In the genomic region with DNA sequence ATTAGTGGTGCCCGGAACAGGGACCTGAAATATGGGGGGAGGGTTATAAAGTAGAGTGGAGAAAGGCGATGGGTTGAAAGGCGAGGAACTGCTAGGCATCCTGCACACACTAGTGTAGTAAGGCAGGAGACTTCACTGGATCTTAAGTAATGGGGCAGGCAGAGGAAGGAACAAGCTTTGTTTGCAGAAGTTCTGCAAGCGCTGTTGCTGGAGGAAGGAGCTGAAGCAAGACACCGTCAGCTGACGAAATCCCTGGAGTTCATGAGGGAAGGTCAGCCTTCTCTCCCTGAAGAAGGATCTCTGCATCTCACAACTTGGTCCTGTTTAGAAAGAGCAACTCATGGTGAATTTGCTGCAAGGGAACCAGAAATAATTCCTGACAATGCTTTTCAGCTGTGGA, we compare ENCODE assay signal across 36 mouse cellular contexts. TPM values are rescaled to one million over a fixed set of nuclear protein-coding genes. Genes with fewer than 3 reads are reported as not detected.
DNase-seq lines count a peak whose midpoint lies in the region; ATAC-seq and TF ChIP-seq lines count a peak whose summit lies in the region.
"Had no signal": no experiment of that assay in that cellular context is flagged by ENCODE, and none has a peak within 500 bp of the region (broad histone marks: within the 10 kb centered on the region; RNA-seq: fewer than 3 reads in every experiment).

No protein-coding gene starts in this region.

- no peaks in the 10 kb centered on the region for H3K4me1 ChIP-seq in liver, postnatal 0 days (ENCODE audit: insufficient read depth)
- H3K4me1 ChIP-seq in midbrain, postnatal 0 days (ENCODE audit: insufficient read depth, low read length): no peaks in the 10 kb centered on the region
- H3K4me1 ChIP-seq: embryonic facial prominence, embryonic 10.5 days; embryonic facial prominence, embryonic 15.5 days; forebrain, embryonic 13.5 days; heart, embryonic 12.5 days; hindbrain, embryonic 15.5 days; liver, embryonic 15.5 days; neural tube, embryonic 12.5 days; stomach, embryonic 15.5 days had no signal

- no peak overlapping the region for H3K4me2 ChIP-seq in liver, postnatal 0 days (ENCODE audit: low read depth, low read length)
- H3K4me2 ChIP-seq in midbrain, postnatal 0 days (ENCODE audit: low read depth, low read length, poor library complexity, severe bottlenecking): no peak overlapping the region
- H3K4me2 ChIP-seq: embryonic facial prominence, embryonic 15.5 days; forebrain, embryonic 13.5 days; heart, embryonic 12.5 days; hindbrain, embryonic 15.5 days; liver, embryonic 15.5 days; neural tube, embryonic 12.5 days; stomach, embryonic 15.5 days had no signal

- ATAC-seq in liver, postnatal 0 days: no peak
- peak; percentile 93 for ATAC-seq in megakaryocyte progenitor cell, adult 5-6 weeks (replicated peaks; ENCODE audit: poor library complexity)
- no peak for ATAC-seq in midbrain, postnatal 0 days (ENCODE audit: low FRiP score)
- ATAC-seq: forebrain, embryonic 13.5 days; inflammation-experienced regulatory T-cells, adult 6 months had no signal

- no peak for TF ChIP-seq CTCF in liver, postnatal 0 days (IDR thresholded peaks at IDR 0.05; ENCODE audit: low read depth)
- no peak for TF ChIP-seq CTCF in midbrain, postnatal 0 days (IDR thresholded peaks at IDR 0.05)

- H3K27me3 ChIP-seq in liver, postnatal 0 days (ENCODE audit: insufficient read depth, low read length): no peaks in the 10 kb centered on the region
- H3K27me3 ChIP-seq in midbrain, postnatal 0 days (ENCODE audit: insufficient read depth, low read length): no peaks in the 10 kb centered on the region
- H3K27me3 ChIP-seq: embryonic facial prominence, embryonic 15.5 days; forebrain, embryonic 13.5 days; hindbrain, embryonic 15.5 days; liver, embryonic 15.5 days; neural tube, embryonic 12.5 days; stomach, embryonic 15.5 days had no signal

- H3K36me3 ChIP-seq in liver, postnatal 0 days (replicated peaks; ENCODE audit: insufficient read depth, low read length): no peaks in the 10 kb centered on the region
- H3K36me3 ChIP-seq in midbrain, postnatal 0 days (ENCODE audit: insufficient read depth, low read length): no peaks in the 10 kb centered on the region
- H3K36me3 ChIP-seq: embryonic facial prominence, embryonic 10.5 days; embryonic facial prominence, embryonic 15.5 days; heart, embryonic 12.5 days; hindbrain, embryonic 15.5 days; liver, embryonic 15.5 days; neural tube, embryonic 12.5 days; stomach, embryonic 15.5 days had no signal

- H3K9ac ChIP-seq in liver, postnatal 0 days (replicated peaks): no peak overlapping the region
- no peak overlapping the region for H3K9ac ChIP-seq in midbrain, postnatal 0 days (replicated peaks; ENCODE audit: low read length, poor library complexity, severe bottlenecking)
- H3K9ac ChIP-seq: embryonic facial prominence, embryonic 15.5 days; forebrain, embryonic 13.5 days; heart, embryonic 12.5 days; hindbrain, embryonic 15.5 days; liver, embryonic 15.5 days; neural tube, embryonic 12.5 days; stomach, embryonic 15.5 days had no signal

- TF ChIP-seq EP300 in liver, postnatal 0 days (IDR thresholded peaks at IDR 0.05; ENCODE audit: low read depth): no peak

- DNase-seq in liver, postnatal 0 days: peak; percentile 43
- DNase-seq in liver (no peak), 416B (ENCODE audit: low read depth) (peak; percentile 45)
- DNase-seq in brain, adult 2 months (ENCODE audit: low read depth, low spot score): peak; percentile 23
- DNase-seq in embryo, embryonic 10 days (ENCODE audit: low spot score): no peak
- DNase-seq in midbrain, postnatal 0 days (ENCODE audit: low spot score): no peak
- DNase-seq: adrenal gland, postnatal 25 days; B cell, adult 2 months; cerebellum, adult 2 months; gastrocnemius, postnatal 14 days; heart, adult 11 months; heart, postnatal 4 days; kidney, adult 18-20 months; kidney, postnatal 36 days; layer of hippocampus, postnatal 36 days; left cerebral cortex, postnatal 4 days; midbrain, embryonic 14.5 days; thymus, postnatal 14 days had no signal

- no peaks in the 10 kb centered on the region for H3K9me3 ChIP-seq in liver, postnatal 0 days (ENCODE audit: low read length)
- H3K9me3 ChIP-seq in midbrain, postnatal 0 days (ENCODE audit: low read length): no peaks in the 10 kb centered on the region
- H3K9me3 ChIP-seq: embryonic facial prominence, embryonic 10.5 days; embryonic facial prominence, embryonic 15.5 days; forebrain, embryonic 13.5 days; heart, embryonic 12.5 days; hindbrain, embryonic 15.5 days; liver, embryonic 15.5 days; neural tube, embryonic 12.5 days; stomach, embryonic 15.5 days had no signal

- H3K27ac ChIP-seq in liver, postnatal 0 days (ENCODE audit: low read depth): 0 out of 2 replicates have a peak overlapping the region, but pooled peaks have one; percentile 8
- no peak overlapping the region for H3K27ac ChIP-seq in midbrain, postnatal 0 days (ENCODE audit: low read depth, low read length)
- H3K27ac ChIP-seq: embryonic facial prominence, embryonic 10.5 days; embryonic facial prominence, embryonic 15.5 days; forebrain, embryonic 13.5 days; hindbrain, embryonic 15.5 days; liver, embryonic 15.5 days; neural tube, embryonic 12.5 days; stomach, embryonic 15.5 days had no signal

- no peak overlapping the region for H3K4me3 ChIP-seq in liver, postnatal 0 days (ENCODE audit: low read depth, low read length)
- H3K4me3 ChIP-seq in midbrain, postnatal 0 days (ENCODE audit: low read depth, low read length): no peak overlapping the region
- H3K4me3 ChIP-seq: embryonic facial prominence, embryonic 10.5 days; embryonic facial prominence, embryonic 15.5 days; forebrain, embryonic 13.5 days; heart, embryonic 12.5 days; hindbrain, embryonic 15.5 days; liver, embryonic 15.5 days; myocyte; neural tube, embryonic 12.5 days; stomach, embryonic 15.5 days had no signal

- WGBS in liver, postnatal 0 days (ENCODE audit: insufficient replicate concordance): 44% methylated on average over 6 of the region's 6 CpGs
- 80% methylated on average over 6 of the region's 6 CpGs for WGBS in midbrain, postnatal 0 days

RNA-seq across cellular contexts. Expression of a gene that starts 6.0 kb away (rescaled TPM):
- not detected in 2 replicates for polyA plus RNA-seq in liver, postnatal 0 days (2015; fragmentation: Nextera tagmentation; extraction: Ambion mirVana)
- not detected in 2 replicates for total RNA-seq in megakaryocyte progenitor cell, adult 5-6 weeks (2015)
- not detected in 2 replicates for total RNA-seq in megakaryocyte progenitor cell, adult 5-6 weeks (2017)
- not detected in 2 replicates for total RNA-seq in midbrain, postnatal 0 days (2014; rRNA removed)
- not detected in 2 replicates for polyA plus RNA-seq in midbrain, postnatal 0 days (2015; fragmentation: Nextera tagmentation; extraction: Ambion mirVana)
- total RNA-seq: adrenal gland, adult 18-20 months; adrenal gland, postnatal 25 days; gastrocnemius, postnatal 14 days; heart, postnatal 4 days; layer of hippocampus, adult 8-10 months; layer of hippocampus, postnatal 36 days; left cerebral cortex, postnatal 4 days had no signal
- polyA plus RNA-seq: cerebellum, adult 2 months; cortical plate, adult 2 months; embryonic facial prominence, embryonic 10.5 days; embryonic facial prominence, embryonic 15.5 days; forebrain, embryonic 13.5 days; heart, embryonic 12.5 days; heart, postnatal 0 days; hindbrain, embryonic 15.5 days; inflammation-experienced regulatory T-cells, adult 6 months; kidney, embryonic 16.5 days; limb, embryonic 14.5 days; liver, embryonic 15.5 days; midbrain, embryonic 14.5 days; myocyte; neural tube, embryonic 12.5 days; stomach, embryonic 15.5 days; urinary bladder, adult 2 months had no signal

RNA-seq across cellular contexts. Expression of a gene that starts 11.7 kb away (rescaled TPM):
- not detected in 2 replicates for polyA plus RNA-seq in liver, postnatal 0 days (2015; fragmentation: Nextera tagmentation; extraction: Ambion mirVana)
- total RNA-seq in megakaryocyte progenitor cell, adult 5-6 weeks (2015): not detected in 2 replicates
- total RNA-seq in megakaryocyte progenitor cell, adult 5-6 weeks (2017): not detected in 2 replicates
- not detected in 2 replicates for total RNA-seq in midbrain, postnatal 0 days (2014; rRNA removed)
- not detected in 2 replicates for polyA plus RNA-seq in midbrain, postnatal 0 days (2015; fragmentation: Nextera tagmentation; extraction: Ambion mirVana)
- total RNA-seq: adrenal gland, adult 18-20 months; adrenal gland, postnatal 25 days; gastrocnemius, postnatal 14 days; heart, postnatal 4 days; layer of hippocampus, adult 8-10 months; layer of hippocampus, postnatal 36 days; left cerebral cortex, postnatal 4 days had no signal
- polyA plus RNA-seq: cerebellum, adult 2 months; cortical plate, adult 2 months; embryonic facial prominence, embryonic 10.5 days; embryonic facial prominence, embryonic 15.5 days; forebrain, embryonic 13.5 days; heart, embryonic 12.5 days; heart, postnatal 0 days; hindbrain, embryonic 15.5 days; inflammation-experienced regulatory T-cells, adult 6 months; kidney, embryonic 16.5 days; limb, embryonic 14.5 days; liver, embryonic 15.5 days; midbrain, embryonic 14.5 days; myocyte; neural tube, embryonic 12.5 days; stomach, embryonic 15.5 days; urinary bladder, adult 2 months had no signal

RNA-seq across cellular contexts. Expression of a gene that starts 38.6 kb away (rescaled TPM):
- not detected in 2 replicates for polyA plus RNA-seq in liver, postnatal 0 days (2015; fragmentation: Nextera tagmentation; extraction: Ambion mirVana)
- not detected in 2 replicates for total RNA-seq in megakaryocyte progenitor cell, adult 5-6 weeks (2015)
- not detected in 2 replicates for total RNA-seq in megakaryocyte progenitor cell, adult 5-6 weeks (2017)
- not detected in 2 replicates for total RNA-seq in midbrain, postnatal 0 days (2014; rRNA removed)
- polyA plus RNA-seq in midbrain, postnatal 0 days (2015; fragmentation: Nextera tagmentation; extraction: Ambion mirVana): not detected in 2 replicates
- total RNA-seq: adrenal gland, adult 18-20 months; adrenal gland, postnatal 25 days; gastrocnemius, postnatal 14 days; heart, postnatal 4 days; layer of hippocampus, adult 8-10 months; layer of hippocampus, postnatal 36 days; left cerebral cortex, postnatal 4 days had no signal
- polyA plus RNA-seq: cerebellum, adult 2 months; cortical plate, adult 2 months; embryonic facial prominence, embryonic 10.5 days; embryonic facial prominence, embryonic 15.5 days; forebrain, embryonic 13.5 days; heart, embryonic 12.5 days; heart, postnatal 0 days; hindbrain, embryonic 15.5 days; inflammation-experienced regulatory T-cells, adult 6 months; limb, embryonic 14.5 days; midbrain, embryonic 14.5 days; myocyte; neural tube, embryonic 12.5 days; stomach, embryonic 15.5 days; urinary bladder, adult 2 months had no signal

RNA-seq across cellular contexts. Expression of a gene that starts 45.1 kb away (rescaled TPM):
- 18.9 and 20.5 TPM in 2 replicates for polyA plus RNA-seq in liver, postnatal 0 days (2015; fragmentation: Nextera tagmentation; extraction: Ambion mirVana)
- 16.4 and 16.9 TPM in 2 replicates for total RNA-seq in megakaryocyte progenitor cell, adult 5-6 weeks (2015)
- 23.0 and 36.9 TPM in 2 replicates for total RNA-seq in megakaryocyte progenitor cell, adult 5-6 weeks (2017)
- 0.16 and 1.0 TPM in 2 replicates for total RNA-seq in midbrain, postnatal 0 days (2014; rRNA removed)
- polyA plus RNA-seq in midbrain, postnatal 0 days (2015; fragmentation: Nextera tagmentation; extraction: Ambion mirVana): 0.37 and 0.47 TPM in 2 replicates
- total RNA-seq: adrenal gland, postnatal 25 days; gastrocnemius, postnatal 14 days; layer of hippocampus, postnatal 36 days; left cerebral cortex, postnatal 4 days had no signal
- polyA plus RNA-seq: cortical plate, adult 2 months; inflammation-experienced regulatory T-cells, adult 6 months; myocyte; neural tube, embryonic 12.5 days had no signal

Comparison
In these comparisons a context has a peak if more than half of its experiments do, and no peak if none do; other contexts are left out.
1. DNase-seq: peak in liver, postnatal 0 days (single experiment), 416B (single experiment) and brain, adult 2 months (single experiment); none in liver (single experiment), embryo, embryonic 10 days (single experiment) and midbrain, postnatal 0 days (single experiment).